Mouse (Mus musculus) kidney, postnatal 0 days (tissue): Measurements from ENCODE around the gene Gm3646. TPM values are rescaled to one million over a fixed set of nuclear protein-coding genes. Genes with fewer than 3 reads are reported as not detected.

Source experiments
- ATAC-seq: fragments of 200-750 bp; cut with Nextera tagmentation; replicated peaks from 2 replicates; pipeline ENCODE4 v1.8.0; 2017; ENCODE audit warnings: low read depth, moderate number of reproducible peaks, moderate TSS enrichment, moderate library complexity; ENCODE audit not compliant: low FRiP score
- DNase-seq: peaks from one replicate; pipeline ENCODE4 v3.0.0-alpha.2; 2016; ENCODE audit warnings: low spot score
- H3K27ac ChIP-seq: fragments of 300-500 bp; sonication (generic); 2 replicates; pipeline ENCODE4 v1.5.1; 2014; ENCODE audit warnings: mild to moderate bottlenecking
- H3K27me3 ChIP-seq: fragments of 300-500 bp; sonication (generic); 2 replicates; pipeline ENCODE4 v1.6.1; 2014; ENCODE audit warnings: low read length, mixed read lengths; ENCODE audit not compliant: insufficient read depth
- H3K36me3 ChIP-seq: fragments of 300-500 bp; sonication (generic); 2 replicates; pipeline ENCODE4 v1.6.1; 2014; ENCODE audit warnings: low read length, mixed read lengths; ENCODE audit not compliant: insufficient read depth
- H3K4me1 ChIP-seq: fragments of 300-500 bp; sonication (generic); replicated peaks from 2 replicates; pipeline ENCODE4 v1.6.1; 2014; ENCODE audit warnings: antibody characterized with exemption, low read length, mixed read lengths; ENCODE audit not compliant: insufficient read depth
- H3K4me2 ChIP-seq: fragments of 300-500 bp; sonication (generic); 2 replicates; pipeline ENCODE4 v1.6.1; 2014; ENCODE audit warnings: mild to moderate bottlenecking, low read length, moderate library complexity, mixed read lengths
- H3K4me3 ChIP-seq: fragments of 300-500 bp; sonication (generic); replicated peaks from 2 replicates; pipeline ENCODE4 v1.5.1; 2014; ENCODE audit warnings: low read depth, low read length
- H3K9ac ChIP-seq: fragments of 300-500 bp; sonication (generic); 2 replicates; pipeline ENCODE4 v1.6.1; 2014; ENCODE audit warnings: low read depth, low read length
- H3K9me3 ChIP-seq: fragments of 300-500 bp; sonication (generic); replicated peaks from 2 replicates; pipeline ENCODE4 v1.6.1; 2016; ENCODE audit warnings: low read length, inconsistent platforms, mixed read lengths
- CTCF ChIP-seq: IDR thresholded peaks from 2 replicates; pipeline ENCODE4 v1.5.1; 2016; ENCODE audit warnings: antibody characterized with exemption, low read depth, mild to moderate bottlenecking, moderate library complexity
- WGBS: fragments of 180-500 bp; shearing (Covaris S2); extraction: QIAGEN DNeasy Blood & Tissue Kit; methylation state at CpG from one replicate; pipeline ENCODE4 v1.1.7; 2014; 5-methylcytosine and 5-hydroxymethylcytosine counted together
- polyA plus RNA-seq: library from polyadenylated mRNA; unstranded; fragments of >200 nt; fragmentation: Nextera tagmentation; extraction: Ambion mirVana; gene quantifications from 2 replicates; pipeline ENCODE4 v1.2.1, GENCODE M21; 2015

Gene Gm3646
- polyA plus RNA-seq, 1 experiment from 2014 or later: not detected

- H3K4me1 ChIP-seq: no peaks in the 10 kb centered on the region
- no peak for ATAC-seq
- no peaks in the 10 kb centered on the region for H3K27me3 ChIP-seq
- H3K9me3 ChIP-seq: no peaks in the 10 kb centered on the region
- no peak for DNase-seq
- WGBS: 69% methylated on average over 4 of the region's 4 CpGs
- no peak for TF ChIP-seq CTCF
- H3K36me3 ChIP-seq: no peaks in the 10 kb centered on the region
- H3K4me3 ChIP-seq: no peak overlapping the region
- H3K4me2 ChIP-seq: no peak overlapping the region
- no peak overlapping the region for H3K9ac ChIP-seq
- H3K27ac ChIP-seq: no peak overlapping the region
Observed at GRCm38 (mm10) chr1:39824240-39824639, 19.1 kb upstream of the Gm3646 start.

DNA sequence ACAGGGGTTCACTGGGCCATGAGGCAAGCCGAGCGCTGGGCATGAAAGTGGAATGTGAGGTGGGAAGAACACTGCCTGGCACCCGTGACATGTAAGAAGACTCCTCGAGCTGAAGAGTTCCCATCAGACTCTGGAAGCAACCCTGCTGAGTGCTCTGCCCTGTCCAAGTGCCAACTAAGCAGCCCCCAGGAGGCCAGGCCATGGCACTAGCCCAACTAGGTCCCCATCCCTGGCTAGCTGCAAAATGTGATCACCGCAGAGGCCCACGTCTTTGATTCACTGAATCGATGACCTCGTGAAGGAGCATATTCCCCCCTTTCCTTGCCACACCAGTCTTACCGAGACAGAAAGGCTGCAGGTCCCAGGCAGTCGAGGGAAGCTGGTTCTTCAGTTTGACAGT lies 14.5 kb upstream of the Gm3646 start:
- no peak for ATAC-seq
- 69% methylated on average over 10 of the region's 10 CpGs for WGBS
- TF ChIP-seq CTCF: no peak

DNA sequence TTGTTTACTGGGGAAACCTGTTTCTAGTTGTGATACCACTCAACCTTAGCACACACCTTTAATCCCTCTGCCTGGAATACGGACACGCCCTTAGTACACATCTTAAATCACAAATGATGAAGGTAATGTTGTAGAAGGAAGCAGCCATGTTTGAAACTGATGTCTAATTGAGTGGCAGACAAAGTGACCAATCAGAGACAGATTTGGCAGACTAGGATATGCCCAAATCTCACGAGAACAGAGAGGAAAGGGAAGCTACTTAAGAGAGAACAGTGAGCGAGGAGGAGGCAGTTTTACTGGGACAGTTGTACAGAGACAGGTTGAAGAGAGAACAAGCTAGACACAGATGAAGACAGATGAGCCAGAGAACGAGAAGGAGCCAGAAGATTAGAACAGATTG lies 10.6 kb upstream of the Gm3646 start:
- Histone ChIP-seq H3K4me1 (no peaks in the 10 kb centered on the region), H3K9me3 (no peaks in the 10 kb centered on the region), H3K27me3 (no peaks in the 10 kb centered on the region), H3K27ac (no peak overlapping the region), H3K36me3 (no peaks in the 10 kb centered on the region), H3K4me2 (no peak overlapping the region), H3K4me3 (no peak overlapping the region), H3K9ac (no peak overlapping the region)
- ATAC-seq (no peak), DNase-seq (no peak)
- WGBS: 82% methylated on average over 5 of the region's 5 CpGs
- TF ChIP-seq CTCF: no peak

More for the DNA sequence above, 14.5 kb upstream of the Gm3646 start:
- Histone ChIP-seq H3K36me3 (no peaks in the 10 kb centered on the region), H3K9ac (no peak overlapping the region), H3K4me3 (no peak overlapping the region), H3K4me2 (no peak overlapping the region), H3K27ac (no peak overlapping the region), H3K4me1 (no peaks in the 10 kb centered on the region), H3K27me3 (no peaks in the 10 kb centered on the region), H3K9me3 (no peaks in the 10 kb centered on the region)
- peak; percentile 6 for DNase-seq

DNA sequence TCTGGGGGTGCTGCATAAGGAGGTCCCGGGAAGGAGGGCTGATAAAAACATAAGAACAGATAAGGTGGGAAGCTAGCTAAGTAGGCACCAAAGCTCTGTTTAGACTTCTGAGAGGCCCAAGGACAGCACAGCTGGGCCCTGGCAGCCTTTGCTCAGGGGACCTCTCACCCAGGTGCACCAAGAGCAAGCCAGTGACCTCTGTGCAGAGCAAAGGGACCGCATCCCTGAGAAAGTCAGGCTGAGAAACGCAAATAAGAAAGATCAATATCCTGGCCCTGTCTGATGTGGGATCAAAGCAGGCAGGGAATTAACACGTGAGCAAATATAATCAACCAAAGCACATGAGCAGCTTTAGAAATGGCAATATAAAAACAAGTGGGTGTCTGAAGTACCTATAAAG lies 7.9 kb upstream of the Gm3646 start:
- ATAC-seq (no peak), DNase-seq (no peak)
- Histone ChIP-seq H3K9ac (no peak overlapping the region), H3K4me1 (no peaks in the 10 kb centered on the region), H3K4me3 (no peak overlapping the region), H3K4me2 (no peak overlapping the region), H3K27ac (no peak overlapping the region), H3K9me3 (no peaks in the 10 kb centered on the region), H3K27me3 (no peaks in the 10 kb centered on the region), H3K36me3 (no peaks in the 10 kb centered on the region)
- TF ChIP-seq CTCF: no peak
- WGBS: 69% methylated on average over 4 of the region's 4 CpGs

- no peak for ATAC-seq
- H3K36me3 ChIP-seq: no peaks in the 10 kb centered on the region
- DNase-seq: no peak
- no peak overlapping the region for H3K9ac ChIP-seq
- H3K4me1 ChIP-seq: no peaks in the 10 kb centered on the region
- no peak overlapping the region for H3K4me2 ChIP-seq
- WGBS: 83% methylated on average over 6 of the region's 6 CpGs
- no peak for TF ChIP-seq CTCF
- no peak overlapping the region for H3K4me3 ChIP-seq
- no peaks in the 10 kb centered on the region for H3K27me3 ChIP-seq
- no peaks in the 10 kb centered on the region for H3K9me3 ChIP-seq
- no peak overlapping the region for H3K27ac ChIP-seq
Observed at GRCm38 (mm10) chr1:39804789-39805188, 343 bp downstream of the Gm3646 start.

GRCm38 (mm10) chr1:39802946-39803345 lies 2.2 kb downstream of the Gm3646 start:
- H3K4me3 ChIP-seq: no peak overlapping the region
- no peak overlapping the region for H3K27ac ChIP-seq
- H3K4me1 ChIP-seq: no peaks in the 10 kb centered on the region
- no peaks in the 10 kb centered on the region for H3K9me3 ChIP-seq
- WGBS: 66% methylated on average over 7 of the region's 7 CpGs
- H3K4me2 ChIP-seq: no peak overlapping the region
- DNase-seq: no peak
- H3K27me3 ChIP-seq: no peaks in the 10 kb centered on the region
- ATAC-seq: no peak
- no peak overlapping the region for H3K9ac ChIP-seq
- TF ChIP-seq CTCF: no peak
- H3K36me3 ChIP-seq: no peaks in the 10 kb centered on the region

DNA sequence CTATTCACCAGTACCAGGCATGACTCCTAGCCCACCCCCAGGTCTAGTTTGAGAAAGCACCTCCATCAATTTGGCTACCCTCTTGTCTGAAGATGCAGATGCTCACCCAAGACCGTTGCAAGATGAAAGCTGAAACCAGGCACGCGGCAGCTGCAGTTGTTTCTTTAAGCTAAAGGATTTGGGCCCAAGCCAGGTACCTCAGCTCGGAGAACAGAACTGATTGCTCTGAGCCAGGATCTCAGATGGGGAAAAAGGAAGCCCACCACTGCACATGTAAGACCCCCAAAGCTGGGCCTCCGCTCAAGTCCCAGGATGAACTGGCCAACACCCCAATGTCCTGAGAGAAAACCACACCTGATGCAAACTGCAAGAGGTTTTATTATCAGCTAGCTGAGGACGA lies 7.6 kb downstream of the Gm3646 start:
- no peak for TF ChIP-seq CTCF
- Histone ChIP-seq H3K4me3 (no peak overlapping the region), H3K9ac (no peak overlapping the region), H3K36me3 (no peaks in the 10 kb centered on the region), H3K4me2 (no peak overlapping the region), H3K27me3 (no peaks in the 10 kb centered on the region), H3K9me3 (no peaks in the 10 kb centered on the region), H3K27ac (no peak overlapping the region), H3K4me1 (no peaks in the 10 kb centered on the region)
- ATAC-seq (no peak), DNase-seq (no peak)
- 65% methylated on average over 6 of the region's 6 CpGs for WGBS
